Mouse (Mus musculus) adrenal gland (tissue): ENCODE measurements at regions not wholly inside any gene's neighbourhood (a gene's known extent, or its start where the extent isn't known, plus 50 kb on each side); places are given as distances from the start of the nearest gene placed in this dataset.

ENCODE experiments used
- intact Hi-C: fragments of 180-260 bp; cut with DNase I; formaldehyde crosslinking; loops from one replicate; pipeline ENCODE4 v1.15.1; 2025

GRCm38 (mm10) chr5:53329591-53329990 lies 62.7 kb downstream of the Smim20 start:
- intact Hi-C loops = loop anchor here (10.0 kb wide), 1 partner anchor 305 kb away; no protein-coding TSS in a partner anchor

- intact Hi-C loops = no loop called here
Observed at GRCm38 (mm10) chr5:53336704-53337103, 69.8 kb downstream of the Smim20 start.

GRCm38 (mm10) chr5:53337816-53338215 lies 70.9 kb downstream of the Smim20 start:
- intact Hi-C loops = no loop called here

GRCm38 (mm10) chr5:53345164-53345563 lies 78.3 kb downstream of the Smim20 start:
- intact Hi-C loops = no loop called here

GRCm38 (mm10) chr5:53346028-53346427 lies 79.1 kb downstream of the Smim20 start:
- intact Hi-C loops = no loop called here

GRCm38 (mm10) chr5:53346756-53347155 lies 79.9 kb downstream of the Smim20 start:
- intact Hi-C loops = no loop called here

- intact Hi-C loops = no loop called here
Observed at GRCm38 (mm10) chr5:53352852-53353251, 86.0 kb downstream of the Smim20 start.

- intact Hi-C loops = loop anchor here (2.0 kb wide), 3 partner anchors 241 to 319 kb away; no protein-coding TSS in a partner anchor
Observed at GRCm38 (mm10) chr5:53354296-53354695, 87.4 kb downstream of the Smim20 start.

- intact Hi-C loops = loop anchor here (2.0 kb wide), 3 partner anchors 240 to 318 kb away; no protein-coding TSS in a partner anchor
Observed at GRCm38 (mm10) chr5:53355069-53355468, 88.2 kb downstream of the Smim20 start.

- intact Hi-C loops = no loop called here
Observed at GRCm38 (mm10) chr5:53357086-53357608, 90.3 kb downstream of the Smim20 start.

GRCm38 (mm10) chr5:53358181-53358580 lies 91.3 kb downstream of the Smim20 start:
- intact Hi-C loops = no loop called here

GRCm38 (mm10) chr5:53359887-53360286 lies 93.0 kb downstream of the Smim20 start:
- intact Hi-C loops = no loop called here

GRCm38 (mm10) chr5:53361295-53361694 lies 94.4 kb downstream of the Smim20 start:
- intact Hi-C loops = no loop called here

GRCm38 (mm10) chr5:53363898-53364297 lies 97.0 kb downstream of the Smim20 start:
- intact Hi-C loops = no loop called here

GRCm38 (mm10) chr5:53366882-53367561 lies 98.9 kb upstream of the Rbpj start:
- intact Hi-C loops = no loop called here

- intact Hi-C loops = no loop called here
Observed at GRCm38 (mm10) chr5:53370272-53370671, 95.7 kb upstream of the Rbpj start.

- intact Hi-C loops = no loop called here
Observed at GRCm38 (mm10) chr5:53371638-53372037, 94.3 kb upstream of the Rbpj start.

- intact Hi-C loops = no loop called here
Observed at GRCm38 (mm10) chr5:53373315-53373714, 92.6 kb upstream of the Rbpj start.

- intact Hi-C loops = no loop called here
Observed at GRCm38 (mm10) chr5:53376856-53377255, 89.1 kb upstream of the Rbpj start.

GRCm38 (mm10) chr5:53377698-53378097 lies 88.3 kb upstream of the Rbpj start:
- intact Hi-C loops = no loop called here

GRCm38 (mm10) chr5:53378106-53378505 lies 87.8 kb upstream of the Rbpj start:
- intact Hi-C loops = no loop called here

GRCm38 (mm10) chr5:53378599-53378998 lies 87.4 kb upstream of the Rbpj start:
- intact Hi-C loops = no loop called here

- intact Hi-C loops = no loop called here
Observed at GRCm38 (mm10) chr5:53379612-53380011, 86.3 kb upstream of the Rbpj start.
